Mouse (Mus musculus): Measurements from ENCODE around the gene Fam160a1.

Gene Fam160a1

DNA sequence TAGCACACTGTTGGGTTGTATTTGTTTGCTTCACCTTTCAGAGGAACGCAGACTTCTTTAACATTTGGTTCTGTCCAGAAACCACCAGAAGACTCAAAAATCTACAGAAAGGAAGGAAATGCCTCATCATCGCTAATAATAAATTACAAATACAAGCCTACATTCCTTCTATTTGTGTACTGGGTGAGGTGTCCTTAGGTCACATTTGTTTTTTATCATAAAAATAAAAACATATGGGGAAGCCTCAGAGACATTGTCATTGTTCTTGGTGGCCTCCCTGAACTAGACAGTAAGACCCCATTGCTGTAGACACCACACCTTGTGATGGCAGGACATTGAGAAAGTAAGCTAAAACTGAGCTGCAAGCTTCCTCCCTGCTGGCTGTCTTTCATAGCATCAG lies at the start of gene Fam160a1:
Gene Fam160a1 (minus strand): TSS at position 101 of the 400 bp plus-strand sequence.
- DNase-seq: no peak

DNA sequence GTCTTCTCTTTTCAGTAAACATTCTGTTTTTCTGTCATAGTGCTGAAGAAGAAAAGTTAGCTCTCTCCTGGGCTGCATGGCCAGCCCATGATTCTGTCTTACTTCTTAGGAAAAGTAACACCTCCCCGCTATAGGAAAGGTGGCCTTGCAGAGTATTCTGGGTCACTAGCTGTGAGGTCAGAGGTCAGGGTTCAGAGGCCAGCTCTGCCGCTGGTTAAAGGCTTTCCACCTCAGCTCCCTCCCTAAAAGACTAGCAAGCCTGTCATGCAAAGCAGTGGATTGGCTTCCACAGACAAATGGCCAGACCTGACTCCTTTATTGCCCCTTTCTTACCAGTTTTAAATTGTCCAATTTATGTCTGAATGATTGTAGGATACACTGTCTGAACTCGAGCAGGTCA lies 46.9 kb upstream of the Fam160a1 start:
- no peak for DNase-seq

DNA sequence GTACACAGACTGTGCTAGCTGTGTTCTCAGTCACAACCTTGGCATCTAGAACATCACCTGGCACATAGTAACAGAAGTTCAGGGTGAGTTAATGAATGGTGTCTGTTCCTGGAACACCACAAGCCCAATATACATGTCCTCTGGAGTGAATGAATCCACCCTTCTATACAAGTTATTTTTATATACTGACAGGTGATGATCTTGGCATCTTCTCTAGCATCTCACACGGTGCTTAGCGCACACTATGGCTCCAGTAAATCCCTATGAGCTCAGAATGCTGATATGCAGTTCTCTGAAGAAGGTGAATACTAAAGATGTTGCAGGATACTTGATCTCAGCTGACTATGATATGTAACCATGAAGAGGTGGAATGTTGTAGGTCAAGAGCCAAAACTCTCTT lies 45.8 kb upstream of the Fam160a1 start:
- DNase-seq: no peak

DNA sequence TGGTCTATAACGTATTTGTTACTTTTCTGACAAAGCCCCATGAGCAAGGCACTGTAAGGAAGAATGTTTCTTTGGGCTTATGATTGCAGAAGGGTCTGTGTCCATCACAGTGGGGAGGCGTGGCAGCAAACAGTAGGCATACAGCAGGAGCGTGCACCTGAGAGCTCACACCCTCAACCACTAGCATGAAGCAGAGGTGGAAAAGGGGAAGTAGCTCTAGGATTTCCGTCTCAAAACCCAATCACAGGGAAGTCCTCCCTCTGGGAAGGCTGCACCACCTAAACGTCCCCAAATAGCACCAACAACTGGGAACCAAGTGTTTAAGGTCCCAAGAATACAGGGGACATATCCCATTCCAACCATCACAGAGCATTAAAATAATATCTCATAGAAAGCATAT lies 43.9 kb upstream of the Fam160a1 start:
- DNase-seq: no peak

DNA sequence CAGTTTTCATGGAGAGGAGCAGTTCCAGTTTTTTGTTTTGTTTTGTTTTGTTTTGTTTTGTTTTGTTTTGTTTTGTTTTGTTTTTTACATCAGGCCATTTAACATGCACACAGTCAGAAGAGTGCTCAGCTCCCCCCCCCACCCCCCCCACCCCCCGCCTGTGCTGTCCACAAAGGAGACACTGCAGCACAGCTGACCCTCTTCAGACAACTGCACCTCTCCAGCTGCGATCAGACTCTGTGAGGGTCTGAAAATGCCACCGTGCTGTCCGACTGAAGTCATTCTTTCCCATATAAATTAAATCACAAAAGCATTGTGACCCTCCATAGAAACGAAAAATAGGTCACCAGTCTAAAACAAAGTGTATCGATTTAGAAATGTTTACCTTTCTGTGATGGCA lies 42.2 kb upstream of the Fam160a1 start:
- DNase-seq: no peak

DNA sequence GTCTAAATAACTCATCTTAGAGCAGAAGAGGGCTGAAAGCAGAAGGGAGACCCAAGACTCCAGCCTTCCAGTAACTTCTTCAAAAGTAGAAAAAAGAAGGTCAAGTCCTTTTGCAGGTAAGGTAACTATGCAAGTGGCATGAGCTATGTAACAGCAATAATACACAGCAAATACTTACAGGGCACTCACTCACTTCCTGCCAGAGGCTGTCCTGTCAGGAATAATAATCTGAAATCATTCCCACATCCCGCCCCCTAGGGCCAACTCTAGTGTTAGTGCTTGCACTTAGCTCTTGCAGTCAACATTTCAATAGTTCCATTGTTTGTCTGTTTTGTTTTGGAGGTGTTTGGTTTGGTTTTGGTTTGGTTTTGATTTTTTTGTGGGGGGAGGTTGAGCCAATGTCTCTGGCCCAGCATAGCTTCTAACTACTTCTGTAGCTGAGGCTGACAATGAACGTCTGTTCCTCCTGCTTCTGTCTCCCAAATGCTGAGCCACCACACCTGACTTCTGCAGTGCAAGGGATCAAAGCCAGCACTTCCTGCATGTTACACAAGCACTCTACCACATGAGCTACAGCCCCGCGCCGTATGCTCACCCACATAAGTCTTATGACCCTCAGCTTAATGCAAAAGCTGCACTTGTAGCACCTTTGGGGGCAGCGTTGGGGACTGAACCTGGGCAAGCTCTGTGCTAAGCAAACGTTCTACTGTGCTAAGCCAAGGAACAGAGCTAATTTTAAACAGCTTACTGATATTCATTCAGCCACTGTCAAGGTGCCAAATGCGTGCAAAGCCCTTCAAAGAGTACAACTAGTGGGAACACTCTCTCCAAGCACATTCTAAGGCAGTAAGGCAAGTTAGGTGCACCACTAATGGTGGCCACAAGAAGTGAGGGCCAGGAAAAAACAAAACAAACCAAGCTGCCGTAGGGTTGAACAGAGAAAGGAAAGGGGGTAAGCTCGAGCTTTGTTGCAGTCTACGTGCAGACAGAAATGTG lies 41.3 kb upstream of the Fam160a1 start:
- DNase-seq: no peak

DNA sequence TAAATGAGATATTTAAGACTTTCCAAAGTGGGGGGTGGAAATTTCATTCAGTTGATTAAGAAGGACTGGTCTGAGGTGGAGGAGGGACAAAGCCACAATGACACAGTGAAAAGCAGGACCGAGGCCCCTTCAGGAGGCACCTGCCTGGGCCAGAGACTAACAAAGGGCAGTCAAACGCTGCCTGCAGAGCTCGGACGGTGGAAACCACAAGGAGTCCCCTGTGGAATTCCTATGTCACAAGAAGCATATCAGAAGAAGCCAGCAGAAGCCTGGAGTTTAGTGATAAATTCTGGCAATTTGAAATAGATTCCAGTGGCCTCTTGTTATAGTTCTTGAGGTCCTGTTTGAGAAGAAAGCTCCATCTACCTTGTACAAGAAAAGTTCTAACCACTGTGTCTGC lies 40.0 kb upstream of the Fam160a1 start:
- DNase-seq: no peak

DNA sequence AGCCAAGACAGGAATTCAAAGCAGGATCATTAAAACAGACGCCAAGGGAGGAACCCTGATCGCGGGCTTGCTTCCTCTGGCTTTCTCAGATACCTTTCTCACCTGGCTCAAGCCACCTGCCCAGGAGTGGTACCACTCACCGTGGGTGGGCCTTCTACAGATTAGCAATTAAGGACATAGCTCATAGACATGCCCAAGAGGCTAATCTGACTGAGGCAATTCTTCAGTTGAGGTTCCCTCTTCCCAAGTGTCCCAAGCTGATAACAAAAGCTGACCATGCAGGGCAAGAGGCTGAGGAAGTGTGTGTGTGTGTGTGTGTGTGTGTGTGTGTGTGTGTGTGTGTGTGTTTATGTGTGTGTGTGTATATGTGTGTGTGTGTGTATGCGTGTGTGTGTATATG lies 38.9 kb upstream of the Fam160a1 start:
- DNase-seq: no peak

DNA sequence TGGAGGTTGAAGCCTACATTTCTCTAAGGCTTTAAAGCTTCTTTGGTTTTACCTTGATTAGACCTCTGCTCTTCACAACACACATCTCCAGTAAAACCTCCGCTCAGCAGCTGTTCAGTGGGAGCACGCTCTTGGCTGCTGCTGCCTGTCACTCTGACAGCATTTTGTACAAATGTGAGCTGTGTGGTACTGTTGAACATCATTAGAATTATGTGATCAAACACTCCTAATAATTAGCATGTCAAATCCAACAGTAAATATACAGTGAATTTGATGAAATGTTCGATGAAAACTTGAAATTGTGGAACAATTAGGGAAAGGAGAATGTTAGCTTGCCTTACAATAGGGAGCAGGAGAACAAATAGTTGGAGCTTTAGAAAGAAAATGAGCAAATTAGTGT lies 38.0 kb upstream of the Fam160a1 start:
- DNase-seq: no peak

DNA sequence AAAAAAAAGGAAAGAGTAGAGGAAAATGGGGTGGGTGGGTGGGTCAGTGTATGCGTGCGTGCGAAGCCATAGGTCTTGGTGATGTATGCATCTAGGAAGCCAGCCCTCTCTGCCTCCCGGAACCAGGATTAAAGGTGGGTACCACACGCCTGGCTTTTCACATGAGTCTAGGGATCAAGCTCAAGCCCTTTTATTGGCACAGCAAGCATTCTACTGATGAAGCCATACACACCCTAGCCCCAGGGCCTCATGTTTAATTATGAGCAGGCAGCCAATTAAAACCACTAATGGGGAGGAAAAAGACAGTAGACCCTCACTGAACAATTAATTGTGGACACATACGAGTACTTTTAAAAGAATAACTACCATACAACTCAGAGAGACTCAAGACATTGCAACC lies 37.1 kb upstream of the Fam160a1 start:
- no peak for DNase-seq

DNA sequence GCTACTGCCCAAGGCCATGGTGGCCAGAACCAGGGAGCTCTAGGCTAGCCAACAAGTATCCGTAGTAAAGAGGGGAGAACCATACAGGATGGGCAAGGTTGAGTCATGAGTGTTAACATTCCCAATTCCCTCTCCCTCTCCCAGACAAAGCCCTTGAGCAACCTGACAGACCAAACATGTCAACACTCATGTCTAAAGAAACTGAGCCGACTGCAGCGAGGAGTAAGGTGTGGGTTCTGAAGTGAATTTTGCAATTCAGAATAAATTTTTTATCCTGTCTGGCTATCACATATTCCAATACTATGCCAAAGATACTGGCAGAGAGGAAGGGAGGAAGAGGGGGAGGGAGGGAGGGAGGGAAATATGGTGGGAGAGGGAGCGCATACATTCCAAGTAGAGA lies 36.6 kb upstream of the Fam160a1 start:
- DNase-seq: no peak

DNA sequence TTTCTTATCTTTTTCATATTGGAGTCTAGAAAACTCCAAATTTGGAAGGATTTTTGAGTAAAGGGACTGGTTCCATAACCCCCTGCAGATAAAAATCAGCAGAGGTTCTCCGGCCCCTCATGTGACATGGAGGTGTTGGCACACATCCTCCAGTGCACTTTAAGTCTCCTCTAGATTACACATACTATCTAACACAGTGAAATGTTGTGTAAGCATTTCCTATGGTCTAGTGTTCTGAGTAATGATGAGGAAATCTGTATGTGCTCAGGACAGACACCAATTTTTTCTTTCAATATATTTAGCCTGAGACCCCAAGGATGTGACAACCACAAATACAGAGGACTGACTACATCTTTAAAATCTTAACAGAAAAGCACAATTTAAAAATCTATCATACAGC lies 33.0 kb upstream of the Fam160a1 start:
- DNase-seq: no peak

DNA sequence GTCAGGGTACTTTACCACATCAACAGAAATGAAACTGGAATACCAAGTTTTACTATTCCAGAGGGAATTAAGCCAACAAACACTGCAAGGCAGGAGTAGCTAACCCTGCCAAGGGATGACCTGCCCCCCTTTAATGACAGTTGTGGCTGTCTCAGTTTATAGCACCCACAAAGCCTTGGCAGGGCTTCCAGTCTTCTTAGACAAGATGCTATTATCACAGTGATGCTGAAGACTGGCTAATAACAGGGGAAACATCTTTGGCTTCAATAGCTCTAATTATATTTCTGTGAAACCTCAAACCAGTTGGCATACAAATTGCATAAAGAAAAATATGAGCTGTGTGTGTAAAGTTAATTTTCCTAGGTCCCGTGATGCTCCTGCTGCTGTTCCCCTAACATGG lies 29.2 kb upstream of the Fam160a1 start:
- DNase-seq: no peak

DNA sequence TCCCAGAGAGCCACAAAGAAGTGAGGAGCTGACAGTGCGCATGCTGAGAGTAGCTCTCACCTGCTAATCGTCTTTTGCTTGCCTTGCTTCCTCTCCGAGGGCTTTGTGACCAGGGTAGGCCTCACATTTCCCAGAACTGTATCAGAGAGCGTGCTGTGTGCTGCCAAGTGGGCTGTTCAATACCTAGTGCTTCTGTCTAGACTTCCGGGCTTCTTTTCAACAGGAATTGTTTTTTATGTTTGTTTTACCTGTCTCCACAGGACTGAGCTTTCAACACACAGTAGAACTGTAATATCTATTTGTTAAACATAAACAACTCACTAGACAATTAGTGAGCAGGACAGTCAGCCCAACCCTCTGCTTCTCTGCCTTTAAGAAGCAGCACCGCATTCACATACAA lies 28.2 kb upstream of the Fam160a1 start:
- no peak for DNase-seq

DNA sequence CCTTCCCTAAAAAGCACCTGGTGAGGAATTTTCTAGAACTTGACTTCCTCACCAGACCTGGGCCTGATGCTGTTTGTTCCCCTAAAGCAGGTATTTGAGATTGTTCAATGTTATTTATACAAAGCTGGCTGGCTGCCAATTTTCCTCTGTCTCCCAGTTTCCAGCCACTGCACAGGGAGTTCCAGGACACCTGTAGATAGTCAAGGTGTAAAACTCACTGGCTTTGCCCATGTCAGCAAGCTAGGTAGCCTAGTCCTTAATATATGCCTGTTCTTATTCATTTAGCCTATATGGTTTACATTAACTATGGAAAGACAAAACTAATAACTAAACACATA lies 25.8 kb upstream of the Fam160a1 start:
- no peak for DNase-seq

DNA sequence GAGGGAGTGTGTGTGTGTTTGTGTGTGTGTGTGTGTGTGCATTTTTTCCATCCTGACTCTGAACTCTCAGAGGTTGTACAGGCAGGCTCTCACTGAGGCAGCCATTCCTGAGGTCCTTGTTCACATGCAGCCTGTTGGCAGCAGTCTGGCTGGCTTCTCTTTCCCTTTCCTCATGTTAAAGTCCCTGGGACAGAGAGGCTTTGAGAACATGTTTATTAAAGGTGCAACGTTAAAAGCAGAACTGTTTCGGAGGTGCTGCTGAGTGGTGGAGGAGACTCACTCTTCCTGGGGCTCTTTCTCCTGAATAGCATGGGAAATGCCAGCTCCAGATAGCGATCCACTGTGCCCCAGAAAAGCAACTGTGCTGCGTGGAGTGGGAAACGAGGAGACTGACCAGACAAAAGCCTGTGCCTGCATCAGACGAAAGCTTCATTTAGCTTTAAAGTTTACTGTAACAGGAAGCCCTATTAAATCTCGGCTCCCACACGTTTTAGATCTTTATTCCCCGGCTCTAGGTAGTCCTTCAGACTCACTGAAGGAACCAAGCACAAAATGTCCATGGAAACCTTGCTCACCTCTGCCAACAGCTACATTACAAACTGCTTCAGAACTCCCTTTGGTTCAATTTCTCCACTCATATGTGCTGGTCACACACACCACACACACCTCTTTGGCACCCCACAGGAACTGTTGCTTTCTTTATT lies 25.2 kb upstream of the Fam160a1 start:
- no peak for DNase-seq

DNA sequence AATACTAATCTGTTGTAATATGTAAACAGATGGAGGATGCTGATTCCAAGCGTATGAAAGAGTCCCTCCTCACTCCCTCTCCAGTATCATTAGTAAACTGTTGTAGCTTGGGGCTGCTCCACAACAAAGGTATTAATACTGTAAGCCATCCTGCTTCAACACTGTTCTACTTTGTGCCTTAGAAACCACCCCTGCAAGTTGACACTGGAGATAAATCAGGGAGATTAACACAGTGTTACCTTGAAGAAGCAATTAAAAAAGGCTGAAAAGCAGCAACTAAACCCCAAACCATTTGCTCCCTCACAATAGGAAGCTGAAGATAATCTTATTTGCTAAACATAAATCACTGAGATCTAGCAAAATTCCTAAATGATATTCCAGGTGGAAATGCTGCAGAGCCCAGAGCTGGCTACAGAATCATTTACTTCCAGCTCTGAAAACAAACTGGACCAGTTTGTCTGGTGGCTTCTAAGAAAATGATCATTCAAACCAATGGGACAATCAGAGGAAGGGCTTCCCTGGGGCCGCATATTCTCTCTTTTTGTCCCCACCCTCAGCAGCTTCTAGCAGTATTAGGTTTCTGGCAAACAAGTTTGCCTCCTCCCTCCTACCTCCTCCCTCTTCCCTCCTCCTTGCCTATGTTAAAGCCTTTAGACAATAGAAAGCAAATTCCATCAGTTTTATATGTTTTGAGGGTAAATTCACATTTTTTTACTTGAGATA lies 24.5 kb upstream of the Fam160a1 start:
- no peak for DNase-seq

DNA sequence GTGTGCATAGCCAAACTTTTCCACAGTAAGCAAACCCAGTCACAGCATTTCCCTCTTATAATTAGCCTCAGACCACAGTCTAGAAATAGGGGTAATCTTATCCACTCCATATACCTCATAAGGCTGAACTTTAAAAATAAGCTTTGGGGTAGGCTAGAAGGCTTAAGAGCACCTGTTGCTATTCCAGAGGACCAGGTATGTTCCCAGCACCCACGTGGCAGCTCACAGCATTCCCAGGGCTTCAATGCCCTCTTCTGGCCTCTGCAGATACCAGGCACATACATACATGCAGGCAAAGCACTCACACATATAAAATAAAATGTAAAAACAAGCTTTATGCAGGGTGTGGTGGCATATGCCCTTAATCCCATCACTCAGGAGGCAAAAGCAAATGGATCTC lies 16.5 kb upstream of the Fam160a1 start:
- DNase-seq: no peak

DNA sequence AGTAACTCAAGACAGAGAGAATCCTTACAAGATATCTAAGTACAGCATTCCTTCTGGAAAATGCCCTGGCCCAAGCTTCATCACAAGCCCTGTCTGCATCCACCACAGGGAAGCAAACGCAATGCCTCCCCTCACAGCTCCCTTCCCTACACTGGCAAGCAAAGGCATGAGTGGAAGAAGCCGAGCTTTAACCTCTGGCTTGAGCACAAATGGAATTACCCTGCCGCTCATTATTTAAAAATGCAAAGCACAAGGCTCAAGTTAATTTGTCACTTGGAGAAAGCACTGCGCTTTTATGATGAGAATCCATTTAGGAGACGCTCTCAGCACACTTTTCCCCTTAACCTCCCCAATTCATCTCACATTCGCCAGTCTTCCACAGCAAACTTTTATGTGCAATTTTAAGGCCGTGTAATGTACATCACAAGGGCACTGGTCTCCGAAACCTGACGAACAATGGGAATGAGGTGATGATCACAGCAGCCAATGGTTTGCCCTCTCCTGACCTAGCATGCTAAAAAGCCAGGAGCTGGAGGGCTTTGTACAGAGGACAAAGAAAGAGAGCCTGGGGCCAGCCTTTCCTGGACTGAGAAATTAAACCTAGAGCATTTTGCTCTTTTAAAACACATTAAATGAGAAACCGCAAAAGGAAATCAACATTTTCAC lies 15.5 kb upstream of the Fam160a1 start:
- no peak for DNase-seq

DNA sequence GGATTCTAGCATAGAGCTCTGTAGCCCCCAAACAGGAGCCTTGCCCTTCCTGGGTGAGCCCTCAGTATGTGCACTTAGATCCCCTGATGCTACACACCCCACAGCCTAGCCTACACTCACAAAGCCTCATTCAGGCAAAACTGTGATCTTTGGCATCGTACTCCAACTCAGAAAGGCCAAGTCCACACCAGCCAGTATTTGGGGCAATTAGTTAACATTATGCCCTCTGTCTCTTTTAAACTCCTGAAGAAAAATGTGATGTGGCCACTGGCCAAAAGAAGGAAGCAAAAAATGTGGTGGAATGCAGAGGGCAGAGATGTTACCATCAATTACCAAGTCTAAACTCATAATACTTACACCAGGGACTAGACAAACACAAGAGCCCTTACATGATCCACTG lies 14.7 kb upstream of the Fam160a1 start:
- no peak for DNase-seq

DNA sequence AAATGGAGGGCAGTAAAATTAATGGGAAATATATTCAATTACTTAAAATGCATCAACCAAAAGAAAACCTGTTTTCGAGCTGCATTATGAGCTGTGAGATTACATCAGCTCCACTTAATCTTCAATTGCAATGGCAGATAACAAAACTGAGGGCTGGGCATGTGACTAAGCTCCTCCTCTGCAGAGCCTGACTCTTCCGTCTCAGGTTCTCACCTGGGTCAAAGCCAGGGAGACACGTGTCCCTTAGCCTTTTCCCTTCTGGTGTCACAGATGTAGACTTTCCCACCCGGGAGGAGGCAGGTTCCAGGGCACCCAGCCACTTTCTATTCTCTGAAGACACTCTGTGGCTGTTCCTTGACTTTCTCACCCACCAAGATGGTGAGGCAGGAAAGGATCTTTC lies 12.0 kb upstream of the Fam160a1 start:
- peak; percentile 6 for DNase-seq

DNA sequence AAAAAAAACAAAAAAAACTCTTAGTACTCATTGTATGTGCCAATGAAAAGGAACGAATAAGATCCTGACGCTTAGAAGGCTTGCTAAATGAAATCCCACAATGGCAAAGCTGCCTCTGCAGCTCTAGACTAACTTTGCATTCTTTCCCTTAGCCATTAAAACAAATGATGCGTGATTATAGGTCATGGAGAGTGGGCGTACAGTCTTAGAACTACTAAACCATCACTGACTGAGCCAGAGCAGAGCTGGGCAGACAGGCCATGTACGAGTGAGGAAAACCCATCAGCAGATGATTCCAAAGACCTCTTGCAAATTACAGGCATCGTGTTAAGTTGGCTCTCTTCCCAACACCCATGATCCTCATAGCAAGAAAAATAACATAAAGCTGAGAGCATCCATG lies 10.7 kb upstream of the Fam160a1 start:
- no peak for DNase-seq

DNA sequence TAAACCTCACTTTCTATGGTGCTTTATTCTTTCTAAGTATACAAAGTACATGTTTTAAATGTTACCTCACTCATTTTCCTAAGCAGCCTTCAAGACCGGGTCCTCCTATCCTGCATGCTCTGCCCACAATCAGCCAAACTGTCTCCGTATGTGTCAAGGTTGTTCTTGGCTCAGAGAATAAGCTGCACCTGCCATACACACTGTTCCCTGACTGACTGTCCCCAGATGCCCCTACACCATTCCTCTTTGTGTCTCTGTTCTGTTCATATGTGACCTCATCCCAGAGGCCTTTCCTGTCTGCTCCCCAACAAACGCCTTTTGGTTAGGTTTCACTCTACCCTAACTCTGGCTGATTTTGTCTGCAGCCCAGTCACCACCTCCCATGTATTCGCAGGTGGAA lies 10.2 kb upstream of the Fam160a1 start:
- no peak for DNase-seq

Data from cerebellum, adult 18-20 months (tissue).